Mouse (Mus musculus) testis, adult 2 months (tissue): ENCODE data around the gene Lst1. TPM values are rescaled to one million over a fixed set of nuclear protein-coding genes. Genes with fewer than 3 reads are reported as not detected.
A peak's percentile ranks its signal among the peaks of the same experiment; 100 is the strongest.

ENCODE experiments used
- H3K27ac ChIP-seq: fragments of 200-500 bp; 2 replicates; pipeline ENCODE4 v1.5.1; 2012; ENCODE audit warnings: low read depth, low read length; ENCODE audit not compliant: control insufficient read depth, insufficient read depth
- H3K27me3 ChIP-seq: fragments of 200-500 bp; 2 replicates; pipeline ENCODE4 v1.6.1; 2012; ENCODE audit warnings: mild to moderate bottlenecking, low read length, moderate library complexity; ENCODE audit not compliant: control insufficient read depth, insufficient read depth
- H3K36me3 ChIP-seq: fragments of 200-500 bp; 2 replicates; pipeline ENCODE4 v1.6.1; 2012; ENCODE audit warnings: mild to moderate bottlenecking, low read length; ENCODE audit not compliant: control insufficient read depth, insufficient read depth
- H3K4me1 ChIP-seq: fragments of 200-500 bp; 2 replicates; pipeline ENCODE4 v1.6.1; 2012; ENCODE audit warnings: low read length; ENCODE audit not compliant: control insufficient read depth, insufficient read depth
- H3K4me3 ChIP-seq: fragments of 200-500 bp; 2 replicates; pipeline ENCODE4 v1.5.1; 2012; ENCODE audit warnings: low read depth, mild to moderate bottlenecking, low read length, moderate library complexity, mixed read lengths; ENCODE audit not compliant: control insufficient read depth
- CTCF ChIP-seq: fragments of 200-500 bp; IDR thresholded peaks from 2 replicates; pipeline ENCODE4 v1.5.1; 2012; ENCODE audit warnings: low read depth, mild to moderate bottlenecking, inconsistent platforms, low read length, moderate library complexity; ENCODE audit not compliant: control insufficient read depth, insufficient read depth, insufficient replicate concordance
- POLR2A ChIP-seq: fragments of 200-500 bp; IDR thresholded peaks from 2 replicates; pipeline ENCODE4 v1.6.1; 2012; ENCODE audit warnings: low read depth, mild to moderate bottlenecking, inconsistent platforms, low read length, moderate library complexity; ENCODE audit not compliant: control insufficient read depth
- polyA plus RNA-seq: library from polyadenylated mRNA; depleted of rRNA; stranded (reverse); fragments of >200 nt; gene quantifications from 2 replicates; pipeline ENCODE4 v1.2.3, GENCODE M21; 2012

Gene Lst1
- polyA plus RNA-seq, 1 experiment = 0.65 TPM

GRCm38 (mm10) chr17:35175968-35176367 is 12.3 kb downstream of the Lst1 start, which contains the start of gene Aif1:
Aif1 (minus strand) TSS chr17:35176068.
- Histone ChIP-seq H3K4me1 (no peaks in the 10 kb centered on the region), H3K36me3 (no peaks in the 10 kb centered on the region), H3K27ac (peak within 1 kb of the TSS; percentile 80), H3K27me3 (no peaks in the 10 kb centered on the region), H3K4me3 (peak within 1 kb of the TSS; percentile 94)
- no peak for TF ChIP-seq CTCF
- TF ChIP-seq POLR2A = no peak

GRCm38 (mm10) chr17:35175382-35175781 is 12.9 kb downstream of the Lst1 start:
- no peaks in the 10 kb centered on the region for H3K36me3 ChIP-seq
- H3K4me3 ChIP-seq = peak overlapping the region; percentile 94
- no peaks in the 10 kb centered on the region for H3K27me3 ChIP-seq
- H3K4me1 ChIP-seq = no peaks in the 10 kb centered on the region
- TF ChIP-seq POLR2A (no peak), CTCF (no peak)
- H3K27ac ChIP-seq = peak overlapping the region; percentile 80

DNA sequence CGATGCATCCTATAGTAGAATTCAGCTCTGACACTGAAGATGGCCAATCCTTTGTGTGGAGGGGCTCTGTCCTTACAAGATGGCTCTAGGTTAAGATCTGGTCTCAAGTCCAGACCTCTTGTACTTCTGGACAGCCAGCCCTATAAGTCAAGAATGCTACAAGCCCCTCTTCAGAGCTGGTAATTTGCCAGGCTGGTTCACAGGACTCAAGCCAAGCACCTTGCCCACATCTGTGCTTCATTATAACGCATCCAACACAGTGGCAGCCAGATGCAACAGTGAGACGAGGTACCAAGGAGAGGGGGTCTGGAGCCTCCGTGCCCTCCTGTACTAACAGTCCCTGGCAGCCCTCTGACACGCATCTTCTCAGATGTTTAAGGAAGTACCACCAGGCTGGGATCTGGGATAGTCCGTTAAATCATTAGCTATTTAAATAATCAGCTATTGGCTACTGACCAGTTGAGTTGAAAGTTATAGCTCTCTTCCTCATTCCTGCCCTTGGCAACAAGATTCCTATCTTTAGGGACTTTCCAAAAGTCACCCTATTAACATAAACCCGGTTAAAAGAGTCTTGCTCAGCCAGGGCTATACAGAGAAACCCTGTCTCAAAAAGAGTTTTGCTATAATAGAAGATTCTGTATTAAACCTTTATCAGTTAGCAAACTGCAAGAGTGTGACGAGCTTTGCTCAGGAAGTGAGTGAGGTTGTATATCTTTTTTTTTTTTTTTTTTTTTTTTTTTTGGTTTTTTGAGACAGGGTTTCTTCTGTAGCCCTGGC is 13.8 kb downstream of the Lst1 start:
- Histone ChIP-seq H3K27ac (no peak overlapping the region), H3K36me3 (no peaks in the 10 kb centered on the region), H3K4me1 (no peaks in the 10 kb centered on the region), H3K4me3 (peak overlapping the region; percentile 94), H3K27me3 (no peaks in the 10 kb centered on the region)
- TF ChIP-seq CTCF (no peak), POLR2A (no peak)

- Histone ChIP-seq H3K36me3 (no peaks in the 10 kb centered on the region), H3K4me3 (peak overlapping the region; percentile 81), H3K27me3 (no peaks in the 10 kb centered on the region), H3K4me1 (no peaks in the 10 kb centered on the region), H3K27ac (no peak overlapping the region)
- TF ChIP-seq CTCF (no peak), POLR2A (no peak)
Measured at GRCm38 (mm10) chr17:35173329-35173728, 14.9 kb downstream of the Lst1 start.

DNA sequence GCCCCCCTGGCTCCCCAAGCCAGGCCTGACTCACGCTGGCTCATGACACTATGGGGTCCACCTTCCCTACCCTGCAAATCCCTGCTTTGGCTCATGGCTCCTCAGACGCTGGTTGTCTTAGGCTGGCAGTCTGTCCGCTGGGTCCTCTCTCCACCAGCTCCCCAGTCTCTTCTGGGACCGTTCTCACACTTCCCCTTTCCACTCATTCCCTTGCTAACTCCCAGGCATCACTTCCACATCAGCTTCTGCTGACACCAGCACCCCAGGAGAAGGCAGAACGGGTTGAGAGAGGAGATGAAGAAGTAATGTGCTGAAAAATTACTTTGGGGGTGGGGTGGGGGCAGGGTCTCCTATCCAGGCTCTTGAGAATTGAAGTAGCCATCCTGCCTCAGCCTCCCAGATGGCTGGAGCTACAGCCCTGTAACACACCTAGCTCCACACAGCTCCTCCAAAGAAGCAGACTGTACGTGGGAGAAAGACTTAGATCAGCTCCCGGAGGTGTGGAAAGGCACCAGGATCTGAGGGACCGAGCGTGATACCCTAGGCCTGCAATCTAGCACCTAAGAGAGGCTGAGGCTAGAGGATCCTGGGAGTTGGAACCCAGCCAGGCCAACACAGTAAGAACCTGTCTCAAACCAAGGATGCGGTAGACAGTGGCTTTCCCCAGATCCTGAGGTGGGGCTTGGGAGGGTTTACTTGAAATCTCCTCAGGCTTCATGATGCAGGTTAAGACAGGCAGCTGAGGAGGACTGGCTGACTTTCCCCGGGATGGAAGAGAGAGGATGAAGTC is 15.6 kb downstream of the Lst1 start:
- H3K27ac ChIP-seq = peak overlapping the region; percentile 39
- no peaks in the 10 kb centered on the region for H3K36me3 ChIP-seq
- no peaks in the 10 kb centered on the region for H3K27me3 ChIP-seq
- TF ChIP-seq CTCF (no peak), POLR2A (no peak)
- peak overlapping the region; percentile 81 for H3K4me3 ChIP-seq
- no peaks in the 10 kb centered on the region for H3K4me1 ChIP-seq

GRCm38 (mm10) chr17:35168541-35169207 is 19.6 kb downstream of the Lst1 start:
- Histone ChIP-seq H3K4me3 (no peak overlapping the region), H3K27me3 (no peaks in the 10 kb centered on the region), H3K4me1 (no peaks in the 10 kb centered on the region), H3K27ac (no peak overlapping the region), H3K36me3 (peaks cover 1% of the 10 kb centered on the region)
- no peak for TF ChIP-seq POLR2A
- no peak for TF ChIP-seq CTCF

- no peak for TF ChIP-seq POLR2A
- TF ChIP-seq CTCF = no peak
- H3K27me3 ChIP-seq = no peaks in the 10 kb centered on the region
Measured at GRCm38 (mm10) chr17:35167794-35168193, 20.4 kb downstream of the Lst1 start.

More at GRCm38 (mm10) chr17:35167794-35168193, 20.4 kb downstream of the Lst1 start:
- Histone ChIP-seq H3K4me1 (peaks cover 3% of the 10 kb centered on the region; the same call in 1 of the 2 replicates), H3K36me3 (peaks cover 1% of the 10 kb centered on the region), H3K4me3 (no peak overlapping the region; the same call in 1 of the 2 replicates), H3K27ac (no peak overlapping the region)
